Mouse (Mus musculus): ENCODE data around the gene Zfp985.
"Not testable (repeated sequence)": the region's sequence is repeated elsewhere in the genome, so short reads cannot be mapped to it uniquely, and the experiment has no call there.

The Zfp985 gene

DNA sequence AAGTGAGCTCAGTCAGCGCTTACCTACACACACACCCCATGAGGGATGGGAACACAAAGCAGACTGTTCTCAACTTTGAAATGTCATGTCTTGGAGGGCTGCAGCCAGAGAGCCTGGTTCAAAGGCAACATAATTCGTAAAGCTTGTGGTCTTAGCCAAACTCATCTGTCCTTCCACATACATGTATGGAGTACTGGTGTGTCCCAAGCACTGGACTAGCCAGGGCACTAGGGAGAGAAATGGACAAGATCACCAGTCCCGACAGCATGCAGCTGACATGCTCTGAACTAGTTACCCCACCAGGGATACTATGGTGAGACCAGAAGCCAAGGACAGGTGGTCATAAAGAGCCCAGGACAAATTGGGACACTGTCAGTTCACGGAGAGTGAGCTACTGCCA is 50.7 kb downstream of the Zfp985 start:
- no peak for DNase-seq (ENCODE audit: low read depth, low spot score)

DNA sequence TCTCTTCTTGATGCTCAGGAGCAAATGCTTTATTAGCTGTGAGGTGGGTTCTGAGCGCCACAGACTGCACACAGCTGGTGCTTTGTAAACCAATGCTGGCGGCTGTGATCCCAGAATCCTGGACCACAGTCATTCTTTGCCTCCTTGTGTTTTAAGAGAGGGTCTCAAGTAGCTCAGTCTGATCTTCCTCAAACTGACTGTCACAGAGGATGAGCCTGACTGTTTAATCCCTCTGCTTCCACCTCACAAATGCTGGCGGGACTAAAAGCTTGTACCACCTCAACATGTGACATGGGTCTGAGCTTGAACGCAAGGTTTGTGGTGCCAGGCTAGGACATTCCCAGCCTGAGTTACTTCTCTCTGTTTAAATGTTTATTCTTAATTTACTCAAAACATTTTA is 52.4 kb downstream of the Zfp985 start:
- DNase-seq (ENCODE audit: low read depth, low spot score) = no peak

DNA sequence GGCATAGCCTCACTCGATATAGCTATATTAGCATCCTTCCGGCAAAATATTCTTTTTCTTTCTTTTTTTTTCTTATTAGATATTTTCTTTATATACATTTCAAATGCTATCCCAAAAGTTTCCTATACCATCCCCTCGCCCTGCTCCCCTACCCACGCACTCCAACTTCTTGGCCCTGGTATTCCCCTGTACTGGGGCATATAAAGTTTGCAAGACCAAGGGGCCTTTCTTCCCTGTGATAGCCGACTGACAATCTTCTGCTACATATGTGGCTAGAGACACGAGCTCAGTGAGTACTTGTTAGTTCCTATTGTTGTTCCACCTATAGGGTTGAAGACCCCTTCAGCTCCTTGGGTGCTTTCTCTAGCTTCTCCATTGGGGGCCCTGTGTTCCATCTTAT is 53.4 kb downstream of the Zfp985 start:
- DNase-seq (ENCODE audit: low read depth, low spot score) = not testable (repeated sequence)

DNA sequence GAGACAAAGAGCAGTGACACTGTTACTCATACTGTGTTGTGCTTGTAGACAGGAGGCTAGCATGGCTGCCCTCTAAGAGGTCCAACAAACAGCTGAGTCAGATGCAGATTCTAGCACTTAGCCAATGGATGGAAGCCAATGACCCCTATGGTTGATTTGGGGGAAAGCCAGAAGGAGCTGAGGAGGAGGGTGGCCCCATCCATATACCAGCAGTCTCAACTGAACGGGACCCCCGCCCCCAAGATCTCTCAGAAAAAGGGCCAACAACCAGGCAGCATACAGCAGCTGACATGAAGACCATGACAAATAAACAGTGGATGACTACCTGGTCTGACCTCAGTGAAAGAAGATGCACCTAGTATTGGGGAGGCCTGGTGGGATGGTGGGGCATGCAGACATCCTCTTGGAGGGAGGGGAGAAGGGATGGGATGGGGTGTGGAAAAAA is 80.8 kb downstream of the Zfp985 start:
- not testable (repeated sequence) for DNase-seq (ENCODE audit: low read depth, low spot score)

Measured in A20 (cell line).